Mouse (Mus musculus) cerebellum, postnatal 36 days (tissue): ENCODE results near the gene Tmem102.

Source experiments
- DNase-seq, 2 experiments: peaks; one replicate each; pipeline ENCODE4 v3.0.0; 2021 to 2022; ENCODE audit warnings: mixed read lengths in 2 of 2

The Tmem102 gene

DNA sequence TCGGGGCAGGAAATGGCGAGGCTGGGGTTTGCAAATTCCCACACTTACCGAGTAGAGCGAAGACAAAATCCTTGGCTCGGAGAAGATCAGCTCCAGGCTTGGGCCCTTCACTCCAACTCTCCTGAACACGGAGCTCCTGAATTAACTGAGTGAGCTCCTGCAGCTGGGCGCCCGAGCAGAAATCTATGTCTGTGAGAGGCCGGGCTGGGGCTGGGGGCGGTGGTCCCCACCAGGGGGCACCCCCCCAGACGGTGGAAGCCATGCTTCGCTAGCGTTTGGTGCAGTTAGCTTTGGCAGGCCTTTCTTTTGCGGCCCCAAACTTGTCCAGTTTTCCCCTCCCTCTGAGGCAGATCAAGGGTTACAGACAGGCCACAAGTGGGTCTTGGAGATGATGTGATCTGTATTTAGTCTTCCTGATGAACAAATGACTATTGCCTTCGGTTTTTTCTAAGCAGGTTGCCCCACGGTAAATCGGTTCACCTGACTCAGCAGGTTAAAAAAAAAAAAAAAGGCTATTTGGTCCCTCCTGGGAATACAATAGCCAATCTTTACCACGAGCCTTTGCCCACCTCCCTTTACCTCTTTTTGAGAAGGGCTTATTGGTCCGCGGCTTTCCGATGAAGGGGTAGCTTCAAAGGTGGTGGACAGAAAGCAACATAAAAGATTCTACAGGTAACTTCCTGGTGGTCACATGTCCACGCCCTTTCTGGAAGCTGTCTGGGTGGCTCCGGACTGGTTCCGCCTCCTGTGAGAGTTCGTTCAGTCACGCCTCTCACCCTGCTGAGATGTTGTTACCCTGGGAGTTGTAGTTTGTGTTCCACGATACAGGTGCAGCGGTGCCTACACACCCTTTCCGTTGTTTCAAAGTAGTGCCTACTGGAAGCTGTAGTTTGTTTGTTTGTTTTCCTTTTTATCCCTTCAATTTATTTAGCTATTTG lies at the start of gene Tmem102:
TSS of gene Tmem102 (minus strand) at position 653 of the 938 bp plus-strand sequence.
- no peak for DNase-seq

DNA sequence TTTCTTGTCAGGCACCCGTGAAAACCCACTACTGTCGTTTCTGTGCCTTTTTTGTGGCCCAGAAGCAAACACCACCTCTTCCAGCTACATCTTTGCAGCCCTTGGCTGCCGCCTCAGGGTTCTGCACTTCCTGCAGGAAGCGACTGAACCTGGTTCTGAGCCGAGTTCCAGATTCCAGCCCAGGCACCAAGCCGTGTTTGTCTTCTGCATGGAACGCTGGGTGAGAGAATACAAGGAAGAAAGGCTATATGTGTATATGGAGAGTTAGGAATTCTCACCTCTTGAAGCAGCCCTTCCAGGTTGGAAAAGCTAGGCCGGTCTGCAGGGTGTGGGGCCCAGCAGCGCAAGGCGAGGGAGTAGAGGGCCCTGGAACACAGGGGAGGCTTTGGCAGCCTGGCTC lies 49.3 kb upstream of the Tmem102 start:
- DNase-seq, result no peak

DNA sequence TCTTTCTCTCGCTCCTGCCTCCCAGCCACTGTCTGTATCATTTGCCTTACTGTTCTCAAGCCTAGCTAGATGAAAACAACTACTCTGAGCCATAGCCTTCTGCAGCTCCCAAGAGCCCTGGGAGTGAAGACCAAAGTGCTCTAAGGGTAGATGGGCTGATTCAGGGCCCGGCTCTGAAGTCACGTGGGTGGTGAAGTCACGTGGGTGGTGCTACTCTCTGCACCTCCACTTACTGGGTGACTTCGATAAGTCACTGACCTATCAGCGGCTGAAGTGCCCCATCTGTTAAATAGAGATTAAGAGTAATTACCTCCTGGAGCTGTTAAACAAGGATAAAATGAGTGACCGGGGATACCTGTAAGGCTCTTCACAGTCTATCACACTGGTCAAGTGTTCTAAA lies 48.6 kb upstream of the Tmem102 start:
- no peak for DNase-seq

DNA sequence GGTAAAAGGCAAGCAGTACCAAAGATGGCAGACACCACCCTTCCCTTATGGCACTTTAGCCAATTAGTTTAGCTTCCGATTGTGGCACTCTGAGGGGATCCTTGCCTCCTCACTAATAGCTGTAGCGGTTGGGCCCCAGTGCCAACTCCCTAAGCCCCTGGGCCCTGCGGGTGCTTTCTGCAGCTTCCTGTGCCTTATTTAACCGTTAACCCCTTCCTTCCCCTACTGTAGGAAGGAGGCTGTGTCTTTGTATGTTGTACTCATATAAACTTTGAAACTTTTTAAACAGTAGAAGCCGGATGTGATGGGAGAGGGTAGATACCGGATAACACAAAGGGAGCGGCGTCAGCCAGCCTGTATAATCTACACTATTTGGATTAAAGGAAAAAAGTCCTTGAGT lies 45.3 kb upstream of the Tmem102 start:
- no peak for DNase-seq

DNA sequence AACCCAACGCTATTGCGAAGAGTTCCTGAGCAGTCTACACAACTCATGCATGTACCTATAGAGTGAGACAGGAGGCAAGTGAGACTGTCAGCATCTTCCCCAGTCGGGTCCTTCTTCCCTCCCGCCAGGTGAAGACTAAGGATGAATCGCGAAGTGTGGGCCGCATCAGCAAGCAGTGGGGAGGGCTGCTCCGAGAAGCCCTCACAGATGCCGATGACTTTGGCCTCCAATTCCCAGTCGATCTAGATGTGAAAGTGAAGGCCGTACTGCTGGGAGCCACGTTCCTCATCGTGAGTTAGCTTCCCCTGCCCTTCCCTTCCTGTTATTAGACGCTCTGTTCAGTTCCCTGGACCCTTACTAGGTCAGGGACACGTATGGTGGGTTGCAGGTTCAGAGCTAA lies 44.5 kb upstream of the Tmem102 start:
- DNase-seq, result no peak

DNA sequence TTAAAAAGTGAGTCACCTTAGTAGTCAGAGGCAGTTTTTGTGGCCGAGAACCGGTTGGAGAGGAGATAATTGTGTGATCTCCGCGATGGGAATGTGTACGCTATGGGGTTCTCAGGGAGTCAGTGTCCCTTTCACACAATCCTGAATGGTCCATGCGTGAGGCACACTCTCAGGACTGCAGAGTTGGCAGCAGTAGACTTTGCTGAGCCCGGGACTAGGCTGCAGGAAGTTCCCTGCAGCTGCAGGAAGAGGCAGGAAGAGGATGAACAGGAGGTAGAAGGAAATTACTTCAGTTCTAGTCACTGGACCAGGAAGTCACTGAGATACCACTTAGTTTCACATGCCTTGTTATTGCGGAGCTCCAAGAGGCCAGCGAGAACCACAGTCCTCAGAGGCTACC lies 43.7 kb upstream of the Tmem102 start:
- no peak for DNase-seq

DNA sequence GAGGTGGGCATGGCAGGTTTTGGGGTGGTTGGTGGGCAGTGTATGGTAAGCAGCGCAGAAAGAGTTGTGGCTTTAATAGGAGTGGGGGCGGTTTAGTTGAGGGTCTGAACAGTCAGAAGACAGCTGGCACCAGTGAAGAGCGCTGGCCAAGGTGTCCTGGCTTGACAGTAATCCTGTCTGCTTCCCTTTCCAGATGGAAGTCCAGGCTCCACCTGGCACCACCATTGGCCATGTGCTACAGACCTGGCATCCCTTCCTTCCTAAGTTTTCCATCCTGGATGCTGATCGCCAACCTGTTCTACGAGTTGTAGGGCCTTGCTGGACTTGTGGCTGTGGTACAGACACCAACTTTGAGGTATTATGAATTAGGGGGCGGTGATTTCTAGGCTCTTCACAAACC lies 42.6 kb upstream of the Tmem102 start:
- peak; percentile 69 to 78 for DNase-seq

DNA sequence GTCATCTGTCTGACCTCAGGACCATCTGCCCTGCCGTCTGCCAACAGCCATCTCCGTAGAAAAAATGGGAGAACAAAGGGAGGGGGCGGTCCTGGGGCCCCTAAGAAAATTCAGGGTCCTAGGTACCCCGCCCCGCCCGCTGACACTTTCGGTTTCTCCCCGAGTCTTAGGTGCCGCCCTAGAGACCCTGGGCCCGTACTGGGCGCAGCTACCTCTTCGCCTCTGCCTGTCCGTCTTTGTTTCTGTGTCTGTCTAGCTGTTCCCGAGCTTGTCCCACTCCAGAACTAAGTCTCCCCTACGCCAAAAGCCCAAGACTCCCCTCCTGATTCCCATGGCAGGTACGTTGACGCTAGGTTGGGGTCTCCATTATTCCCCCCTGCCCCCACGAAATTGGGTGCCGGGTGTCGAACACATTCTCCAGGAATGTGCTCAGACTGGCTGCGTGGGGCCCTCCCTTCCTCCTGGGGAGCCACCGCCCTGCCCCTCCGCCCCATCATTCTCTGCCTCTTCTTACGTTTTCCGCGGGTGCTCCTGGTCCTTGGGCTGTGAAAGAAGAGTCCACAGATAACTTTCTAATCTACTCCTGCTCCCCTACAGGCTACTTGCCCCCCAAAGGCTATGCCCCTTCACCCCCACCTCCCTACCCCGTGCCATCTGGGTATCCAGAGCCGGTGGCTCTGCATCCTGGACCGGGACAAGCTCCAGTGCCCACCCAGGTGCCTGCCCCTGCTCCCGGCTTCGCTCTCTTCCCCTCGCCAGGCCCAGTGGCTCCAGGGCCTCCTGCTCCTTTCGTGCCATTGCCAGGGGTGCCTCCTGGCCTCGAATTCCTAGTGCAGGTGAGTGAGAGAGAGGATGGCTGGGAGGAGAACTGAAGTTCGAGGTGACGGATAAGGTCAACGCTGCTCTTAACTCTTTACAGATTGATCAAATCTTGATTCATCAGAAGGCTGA lies 41.6 kb upstream of the Tmem102 start:
- no peak for DNase-seq

DNA sequence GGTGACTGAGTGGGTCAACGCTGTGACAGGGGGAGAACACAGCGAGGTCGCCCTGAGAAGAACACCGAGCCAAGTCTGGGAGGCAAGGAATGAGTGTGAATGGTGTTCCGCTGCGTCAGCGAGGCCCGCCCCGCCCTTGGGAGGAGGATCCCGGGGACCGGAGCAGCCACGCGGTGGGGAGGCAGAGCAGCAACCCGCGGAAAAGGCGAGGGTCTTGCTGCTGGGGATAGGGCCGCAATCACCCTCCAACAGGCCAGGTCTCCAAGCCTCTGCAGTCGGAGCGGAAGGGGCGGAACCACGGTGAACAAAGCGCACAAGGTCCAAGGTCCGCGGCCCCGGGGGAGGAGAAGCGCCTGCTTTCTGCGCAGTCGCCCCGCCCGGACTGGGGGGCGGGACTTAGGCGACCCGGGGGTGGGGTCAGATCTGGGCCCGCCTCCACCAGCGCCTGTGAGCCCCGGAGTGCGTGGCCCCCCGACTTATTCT lies 40.8 kb upstream of the Tmem102 start, which contains the start of gene Plscr3:
TSS of gene Plscr3 (plus strand) at position 179 of the 483 bp plus-strand sequence.
- peak; percentile 86 to 91 for DNase-seq

DNA sequence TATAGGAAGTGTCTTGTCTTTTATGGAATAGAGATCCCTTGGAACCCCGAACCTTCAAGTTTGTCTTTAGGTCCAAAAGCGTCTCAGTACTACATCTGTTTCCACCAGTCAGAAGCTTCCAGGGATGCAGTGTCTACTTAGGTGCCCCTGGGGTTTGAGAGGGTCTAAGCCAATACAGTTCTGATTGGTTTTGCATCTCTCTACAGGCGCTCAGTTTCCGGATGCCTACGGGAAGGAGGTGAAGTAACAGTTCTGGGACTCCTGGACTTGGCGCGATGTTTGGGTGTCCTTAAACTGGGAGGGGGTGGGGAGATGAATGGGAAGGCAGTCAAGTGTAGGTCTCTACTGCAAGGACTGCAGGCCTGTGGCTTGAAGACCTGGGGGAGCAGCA lies 33.3 kb upstream of the Tmem102 start:
- DNase-seq, result no peak

DNA sequence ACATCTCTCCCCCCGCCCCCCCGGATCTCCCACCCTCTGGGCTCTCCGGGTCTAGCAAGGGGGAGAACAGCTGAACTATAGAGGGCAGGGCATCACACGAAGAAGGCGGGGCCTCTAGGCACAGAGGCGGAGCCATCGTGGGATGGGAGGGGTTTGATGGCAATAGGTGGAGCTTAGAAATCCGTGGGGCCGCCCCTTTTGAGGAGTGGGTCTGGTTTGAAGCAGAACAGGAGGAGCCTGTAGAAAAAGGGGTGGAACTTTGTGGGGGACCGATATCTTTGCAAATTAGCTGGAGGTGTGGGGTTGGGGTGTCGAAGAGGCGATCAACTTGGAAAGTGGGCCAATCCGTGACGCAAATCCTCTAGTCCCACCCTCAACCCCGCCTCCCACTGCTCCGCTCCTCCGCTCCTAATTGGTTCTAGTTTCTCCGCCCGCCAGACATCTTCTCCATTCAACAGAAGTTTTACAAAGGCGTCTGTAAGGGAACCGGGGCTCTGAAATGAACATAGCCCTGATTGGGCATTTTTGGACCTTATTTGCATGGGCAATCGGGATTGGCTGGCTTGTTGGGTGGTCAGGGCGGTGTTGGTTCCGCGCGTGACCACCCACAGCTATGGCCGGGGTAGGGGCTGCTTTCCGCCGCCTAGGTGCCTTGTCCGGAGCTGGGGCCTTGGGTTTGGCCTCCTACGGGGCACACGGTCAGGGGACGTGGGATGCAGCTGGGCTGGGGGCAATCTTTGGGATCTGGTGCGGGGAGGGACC lies 32.7 kb upstream of the Tmem102 start, which contains the start of gene Tmem256:
TSS of gene Tmem256 (plus strand) at position 563 of the 762 bp plus-strand sequence.
- peak; percentile 92 to 95 for DNase-seq

DNA sequence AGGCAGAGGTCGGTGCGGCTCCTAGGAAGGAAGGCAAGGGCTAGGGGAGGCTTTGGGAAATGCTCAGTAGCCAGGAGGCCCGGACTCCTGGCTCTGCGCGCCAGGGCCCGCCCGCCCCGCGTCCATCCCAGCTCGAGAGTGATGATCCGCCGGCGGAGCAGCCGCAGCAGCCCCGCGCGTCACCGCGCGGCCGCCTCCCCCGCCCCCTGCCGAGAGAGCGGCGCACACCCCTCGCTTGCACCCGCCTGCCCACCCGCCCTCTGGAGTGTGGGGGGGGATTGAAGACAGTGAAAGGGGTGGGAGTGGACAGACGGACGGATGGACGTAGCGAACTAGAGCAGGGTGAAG lies 32.2 kb upstream of the Tmem102 start, which contains the start of gene Nlgn2:
TSS of gene Nlgn2 (minus strand) at position 181 of the 348 bp plus-strand sequence.
- peak in 1 of 2 experiments; percentile 84 for DNase-seq

DNA sequence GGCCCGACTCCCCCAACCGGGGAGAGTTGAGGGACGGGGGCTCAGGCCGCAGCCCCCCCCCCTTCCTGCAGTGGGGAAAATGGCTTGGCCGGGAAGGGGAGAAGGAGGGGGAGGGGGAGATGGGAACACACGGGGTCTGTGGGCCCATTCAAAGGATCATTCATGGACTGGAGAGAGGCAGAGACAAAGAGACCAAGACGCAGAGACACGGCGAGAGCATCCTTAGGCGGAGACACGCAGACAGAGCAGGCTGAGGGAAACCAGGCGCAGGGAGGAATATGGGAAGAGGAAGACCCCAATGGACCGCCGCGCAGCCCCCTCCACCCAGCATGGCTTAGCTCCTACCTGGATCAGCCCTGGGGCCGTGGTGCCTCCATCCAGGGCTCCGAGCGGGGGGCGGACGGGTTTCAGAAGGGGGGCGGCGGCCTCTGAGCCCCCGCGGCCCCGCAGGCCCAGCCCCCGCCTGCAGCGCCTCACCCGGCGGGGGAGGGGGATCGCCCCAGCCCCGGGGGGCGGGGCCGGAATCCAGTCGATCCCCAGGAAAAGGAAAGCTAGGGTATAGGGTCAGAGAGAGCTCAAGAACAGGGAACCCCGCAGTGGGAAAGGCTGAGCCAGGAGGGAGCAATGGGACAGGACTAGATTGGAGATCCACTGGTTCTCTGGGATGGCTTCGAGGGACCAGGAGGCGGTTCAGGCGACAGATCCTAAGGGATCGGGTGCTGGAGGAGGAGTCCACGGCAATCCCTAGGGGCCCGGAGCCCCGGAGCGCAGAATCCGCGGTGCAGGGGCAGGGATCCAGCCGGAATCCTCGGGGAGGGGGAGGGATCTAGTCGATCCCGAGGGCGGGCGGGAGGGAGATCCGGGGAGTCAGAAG lies 31.5 kb upstream of the Tmem102 start:
- DNase-seq, result peak; percentile 32 to 48

DNA sequence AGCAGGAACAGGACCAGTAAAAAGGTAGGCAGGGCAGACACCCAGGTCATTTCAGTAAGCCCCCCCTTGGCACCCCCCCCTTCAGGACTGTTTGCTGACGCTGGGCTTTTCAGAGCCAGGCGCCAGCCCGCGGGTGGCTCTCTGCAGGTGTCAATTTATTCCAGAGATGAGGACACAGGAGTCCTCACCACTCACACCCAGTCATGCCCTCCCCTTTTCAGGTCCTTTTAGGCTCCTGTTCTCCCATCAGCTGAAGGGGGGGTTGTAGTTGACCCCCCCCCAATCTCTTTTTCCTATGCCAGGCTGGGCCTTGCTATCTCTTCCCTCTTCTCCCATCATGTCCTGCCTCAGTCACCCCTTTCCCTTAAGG lies 30.5 kb upstream of the Tmem102 start:
- DNase-seq, result no peak

DNA sequence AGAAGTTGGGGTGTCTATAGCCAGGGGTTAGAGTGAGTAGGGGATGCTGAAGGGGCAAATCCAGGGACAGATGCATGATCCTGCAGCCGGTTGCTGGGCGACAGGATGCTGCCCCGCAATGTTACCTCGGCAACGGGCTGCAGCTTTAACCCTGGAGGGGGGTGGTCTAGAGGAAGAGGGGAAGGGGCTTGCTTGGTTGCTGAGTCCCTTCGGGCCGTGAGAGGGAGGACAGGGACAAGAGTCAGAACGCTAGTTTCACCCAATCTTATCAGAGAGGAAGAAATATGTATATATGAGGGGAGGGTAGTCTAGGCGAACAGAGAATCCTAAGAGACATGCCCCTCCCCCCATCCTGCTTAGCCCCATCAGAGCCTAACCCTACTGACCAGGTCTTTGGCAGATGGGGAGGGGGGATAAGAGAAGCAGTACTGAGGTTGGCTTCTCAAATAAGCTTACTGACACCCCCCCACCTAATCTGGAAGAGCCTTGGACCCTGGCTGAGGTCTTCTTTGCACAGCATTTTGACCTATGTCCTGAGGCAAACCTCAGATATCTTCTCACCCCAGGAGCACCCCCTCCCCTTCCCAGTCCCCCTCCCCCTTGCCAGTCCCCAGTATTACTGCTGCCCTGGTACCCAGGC lies 30.0 kb upstream of the Tmem102 start:
- no peak for DNase-seq

DNA sequence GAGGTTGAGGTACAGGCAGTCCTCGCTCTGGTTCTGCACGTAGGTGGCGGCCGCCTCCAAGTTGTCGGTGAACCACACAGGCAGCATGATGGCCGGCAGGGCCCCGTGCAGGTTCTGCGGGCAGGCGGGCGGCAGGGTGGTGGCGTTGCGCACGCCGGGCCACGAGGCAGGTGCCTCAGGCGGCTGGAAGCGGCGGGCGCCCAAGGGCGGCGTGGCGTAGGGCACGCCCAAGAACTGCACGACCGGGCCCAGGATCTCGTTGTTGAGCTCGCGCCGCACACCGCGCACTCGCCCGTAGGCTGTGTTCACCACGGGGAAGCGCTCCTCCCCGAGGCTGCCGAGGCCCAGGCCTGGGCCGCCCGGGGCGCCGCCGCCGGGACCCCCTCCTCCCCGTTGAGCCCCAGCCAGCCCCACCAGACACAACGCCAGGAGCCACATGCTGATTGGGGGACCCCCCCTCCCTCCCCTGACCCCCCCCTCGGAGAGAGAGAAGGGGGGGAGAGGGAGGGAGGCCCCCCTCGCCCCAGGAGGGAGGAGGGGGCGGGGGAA lies 28.7 kb upstream of the Tmem102 start:
- DNase-seq, result peak; percentile 35 to 36

DNA sequence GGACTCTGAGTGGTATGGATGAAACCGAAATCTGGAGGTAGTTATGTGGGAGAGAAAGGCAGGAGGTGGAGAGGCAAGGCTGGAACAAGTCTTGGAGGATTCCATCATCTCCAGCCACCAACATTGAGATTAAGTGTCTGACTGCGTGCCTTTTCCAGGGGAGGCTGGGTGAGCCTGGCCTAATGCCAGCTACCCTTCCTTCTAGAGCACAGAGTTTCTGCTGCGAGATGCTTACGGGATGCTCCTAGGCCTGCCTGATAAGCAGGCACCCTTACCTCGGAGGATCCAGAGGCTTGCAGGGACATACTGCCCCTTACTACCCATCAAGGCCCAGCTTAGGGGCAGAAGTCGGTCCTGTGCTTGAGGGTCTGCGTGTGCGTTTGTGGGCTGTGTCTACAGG lies 28.1 kb upstream of the Tmem102 start:
- no peak for DNase-seq

DNA sequence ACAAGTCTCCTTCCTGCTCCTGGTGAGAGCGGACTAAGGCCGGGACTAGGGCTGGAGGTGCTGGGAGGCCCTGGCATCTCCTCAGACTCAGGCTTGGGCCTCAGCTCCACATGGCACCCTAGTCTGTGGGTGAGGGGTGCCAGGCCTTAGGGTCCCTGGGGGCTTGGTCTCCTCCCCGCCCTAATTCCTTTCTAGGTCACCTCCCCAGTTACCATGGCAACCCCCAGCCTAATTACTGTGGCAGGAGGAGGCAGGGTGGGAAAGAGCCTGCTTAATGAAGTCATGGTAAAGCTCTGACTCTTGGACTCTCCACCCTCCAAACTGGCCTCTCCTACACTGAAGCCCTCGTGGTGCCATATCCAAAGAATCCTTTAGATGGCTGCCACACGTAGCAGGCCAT lies 23.4 kb upstream of the Tmem102 start:
- DNase-seq, result no peak

DNA sequence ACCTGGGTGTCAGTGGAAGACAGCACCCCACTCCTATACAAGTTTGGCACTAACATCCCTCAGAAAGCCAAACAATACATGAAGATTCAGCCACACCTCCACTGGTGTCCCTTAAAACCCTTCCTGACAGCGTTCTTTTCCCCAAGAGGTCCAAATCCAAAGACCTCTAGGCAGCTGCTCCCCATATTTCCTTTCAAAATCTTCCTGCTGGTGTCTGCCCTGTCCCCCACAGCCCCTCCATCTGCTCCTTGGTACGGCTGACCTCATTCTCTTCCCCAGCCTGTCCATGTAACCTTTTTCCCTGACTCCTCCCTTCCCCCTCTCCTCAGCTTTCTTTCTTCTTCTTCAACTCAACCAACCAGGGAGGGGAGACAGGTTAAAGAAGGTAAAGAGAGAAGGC lies 18.0 kb upstream of the Tmem102 start:
- DNase-seq, result no peak

DNA sequence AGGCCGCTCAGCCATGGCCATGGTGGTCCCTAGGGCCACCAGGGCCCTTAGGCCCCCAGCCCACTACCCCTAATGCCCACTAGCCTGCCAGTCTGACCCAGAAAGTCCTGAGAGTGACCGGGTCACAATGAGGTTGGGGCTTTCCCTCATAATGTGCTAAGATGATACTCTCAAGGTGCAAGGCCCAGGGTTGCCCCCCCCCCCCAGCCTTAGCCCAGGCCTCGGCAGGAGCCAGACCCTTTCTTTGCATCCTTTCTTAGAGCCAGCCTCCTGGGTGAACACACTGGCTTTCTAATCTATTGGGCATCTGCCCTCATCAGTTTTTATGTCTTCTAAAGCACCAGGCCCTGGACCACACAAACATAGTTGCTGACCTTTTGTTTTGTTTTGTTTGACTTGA lies 16.7 kb upstream of the Tmem102 start, which contains the start of gene Spem1:
TSS of gene Spem1 (minus strand) at position 101 of the 400 bp plus-strand sequence.
- DNase-seq, result no peak
